Mouse (Mus musculus): ENCODE measurements at regions not wholly inside any gene's neighbourhood (a gene's known extent, or its start where the extent isn't known, plus 50 kb on each side); places are given as distances from the start of the nearest gene placed in this dataset.
A peak's percentile ranks its signal among the peaks of the same experiment; 100 is the strongest.

- WGBS: 88% methylated on average over 6 of the region's 6 CpGs
- Histone ChIP-seq H3K4me2 (no peak overlapping the region), H3K27ac (no peak overlapping the region), H3K4me3 (no peak overlapping the region), H3K4me1 (no peaks in the 10 kb centered on the region), H3K9me3 (no peaks in the 10 kb centered on the region), H3K9ac (no peak overlapping the region), H3K36me3 (replicated peaks) (no peaks in the 10 kb centered on the region), H3K27me3 (replicated peaks) (no peaks in the 10 kb centered on the region)
- no peak for ATAC-seq (replicated peaks)
Observed at GRCm38 (mm10) chr14:46004078-46004477, 346.1 kb upstream of the Ddhd1 start.

- no peaks in the 10 kb centered on the region for H3K27me3 ChIP-seq (replicated peaks)
- no peaks in the 10 kb centered on the region for H3K36me3 ChIP-seq (replicated peaks)
- H3K27ac ChIP-seq: no peak overlapping the region
- no peak overlapping the region for H3K4me2 ChIP-seq
- H3K9ac ChIP-seq: no peak overlapping the region
- no peak for ATAC-seq (replicated peaks)
- H3K9me3 ChIP-seq: no peaks in the 10 kb centered on the region
- WGBS: 33% methylated on average over 4 of the region's 4 CpGs
- H3K4me3 ChIP-seq: no peak overlapping the region
- no peaks in the 10 kb centered on the region for H3K4me1 ChIP-seq
Observed at GRCm38 (mm10) chr14:46005307-46005706, 347.4 kb upstream of the Ddhd1 start.

GRCm38 (mm10) chr14:46013232-46013631 is 355.3 kb upstream of the Ddhd1 start:
- Histone ChIP-seq H3K27ac (no peak overlapping the region), H3K4me2 (no peak overlapping the region), H3K27me3 (replicated peaks) (no peaks in the 10 kb centered on the region), H3K9me3 (no peaks in the 10 kb centered on the region), H3K4me1 (no peaks in the 10 kb centered on the region), H3K4me3 (no peak overlapping the region), H3K9ac (no peak overlapping the region), H3K36me3 (replicated peaks) (no peaks in the 10 kb centered on the region)
- no peak for ATAC-seq (replicated peaks)
- over 99% methylated on average over 2 of the region's 2 CpGs for WGBS

GRCm38 (mm10) chr14:46014090-46014489 is 356.1 kb upstream of the Ddhd1 start:
- Histone ChIP-seq H3K9me3 (no peaks in the 10 kb centered on the region), H3K4me2 (no peak overlapping the region), H3K4me3 (no peak overlapping the region), H3K4me1 (no peaks in the 10 kb centered on the region), H3K36me3 (replicated peaks) (no peaks in the 10 kb centered on the region), H3K27ac (no peak overlapping the region), H3K27me3 (replicated peaks) (no peaks in the 10 kb centered on the region), H3K9ac (no peak overlapping the region)
- WGBS: 70% methylated on average over 2 of the region's 2 CpGs
- ATAC-seq (replicated peaks): no peak

- Histone ChIP-seq H3K4me1 (no peaks in the 10 kb centered on the region), H3K4me2 (no peak overlapping the region), H3K27me3 (replicated peaks) (no peaks in the 10 kb centered on the region), H3K27ac (no peak overlapping the region), H3K9ac (no peak overlapping the region), H3K9me3 (no peaks in the 10 kb centered on the region), H3K36me3 (replicated peaks) (no peaks in the 10 kb centered on the region), H3K4me3 (no peak overlapping the region)
- no peak for ATAC-seq (replicated peaks)
- WGBS: 80% methylated on average over 6 of the region's 6 CpGs
Observed at GRCm38 (mm10) chr14:46015682-46016400, 357.9 kb upstream of the Ddhd1 start.

- H3K36me3 ChIP-seq (replicated peaks): no peaks in the 10 kb centered on the region
Observed at GRCm38 (mm10) chr14:46016701-46017106, 358.8 kb upstream of the Ddhd1 start.

GRCm38 (mm10) chr14:46017286-46017685 is 359.3 kb upstream of the Ddhd1 start:
- Histone ChIP-seq H3K27ac (no peak overlapping the region), H3K9me3 (no peaks in the 10 kb centered on the region), H3K4me2 (no peak overlapping the region), H3K9ac (no peak overlapping the region), H3K36me3 (replicated peaks) (no peaks in the 10 kb centered on the region), H3K4me3 (no peak overlapping the region), H3K27me3 (replicated peaks) (no peaks in the 10 kb centered on the region), H3K4me1 (no peaks in the 10 kb centered on the region)
- no peak for ATAC-seq (replicated peaks)
- WGBS: 56% methylated on average over 3 of the region's 3 CpGs

More at GRCm38 (mm10) chr14:46016701-46017106, 358.8 kb upstream of the Ddhd1 start:
- Histone ChIP-seq H3K27me3 (replicated peaks) (no peaks in the 10 kb centered on the region), H3K27ac (no peak overlapping the region), H3K4me2 (no peak overlapping the region), H3K4me3 (no peak overlapping the region), H3K9ac (no peak overlapping the region), H3K4me1 (no peaks in the 10 kb centered on the region), H3K9me3 (no peaks in the 10 kb centered on the region)
- no peak for ATAC-seq (replicated peaks)
- 60% methylated on average over 4 of the region's 4 CpGs for WGBS

- Histone ChIP-seq H3K4me1 (no peaks in the 10 kb centered on the region), H3K27me3 (replicated peaks) (no peaks in the 10 kb centered on the region), H3K9ac (no peak overlapping the region), H3K4me2 (no peak overlapping the region), H3K27ac (no peak overlapping the region), H3K36me3 (replicated peaks) (no peaks in the 10 kb centered on the region), H3K9me3 (no peaks in the 10 kb centered on the region), H3K4me3 (no peak overlapping the region)
- no peak for ATAC-seq (replicated peaks)
- WGBS: 83% methylated on average over 6 of the region's 6 CpGs
Observed at GRCm38 (mm10) chr14:46017976-46018375, 360.0 kb upstream of the Ddhd1 start.

- Histone ChIP-seq H3K4me3 (no peak overlapping the region), H3K27ac (no peak overlapping the region), H3K4me1 (no peaks in the 10 kb centered on the region), H3K27me3 (replicated peaks) (no peaks in the 10 kb centered on the region), H3K9ac (no peak overlapping the region), H3K9me3 (no peaks in the 10 kb centered on the region), H3K4me2 (no peak overlapping the region), H3K36me3 (replicated peaks) (no peaks in the 10 kb centered on the region)
- ATAC-seq (replicated peaks): no peak
- 71% methylated on average over 14 of the region's 14 CpGs for WGBS
Observed at GRCm38 (mm10) chr14:46019240-46020025, 359.8 kb upstream of the Gm15217 start.

- no peaks in the 10 kb centered on the region for H3K36me3 ChIP-seq (replicated peaks)
- no peak overlapping the region for H3K4me3 ChIP-seq
- H3K9ac ChIP-seq: no peak overlapping the region
- H3K27ac ChIP-seq: no peak overlapping the region
- H3K27me3 ChIP-seq (replicated peaks): no peaks in the 10 kb centered on the region
- ATAC-seq (replicated peaks): no peak
- no peaks in the 10 kb centered on the region for H3K4me1 ChIP-seq
- 92% methylated on average over 8 of the region's 8 CpGs for WGBS
- H3K9me3 ChIP-seq: no peaks in the 10 kb centered on the region
- H3K4me2 ChIP-seq: no peak overlapping the region
Observed at GRCm38 (mm10) chr14:46034301-46034700, 344.9 kb upstream of the Gm15217 start.

- Histone ChIP-seq H3K27ac (no peak overlapping the region), H3K4me3 (peak overlapping the region; percentile 30), H3K9me3 (no peaks in the 10 kb centered on the region), H3K9ac (no peak overlapping the region), H3K4me2 (peak overlapping the region; percentile 47), H3K27me3 (replicated peaks) (no peaks in the 10 kb centered on the region), H3K36me3 (replicated peaks) (no peaks in the 10 kb centered on the region), H3K4me1 (peaks cover 6% of the 10 kb centered on the region; the same call in 1 of the 2 replicates)
- 21% methylated on average over 14 of the region's 14 CpGs for WGBS
- ATAC-seq (replicated peaks): peak; percentile 62
Observed at GRCm38 (mm10) chr14:46060622-46061381, 318.4 kb upstream of the Gm15217 start.

- Histone ChIP-seq H3K27ac (no peak overlapping the region), H3K9ac (no peak overlapping the region), H3K36me3 (replicated peaks) (no peaks in the 10 kb centered on the region), H3K4me1 (no peaks in the 10 kb centered on the region), H3K4me3 (no peak overlapping the region), H3K9me3 (no peaks in the 10 kb centered on the region), H3K27me3 (replicated peaks) (no peaks in the 10 kb centered on the region), H3K4me2 (no peak overlapping the region)
- 78% methylated on average over 5 of the region's 5 CpGs for WGBS
- ATAC-seq (replicated peaks): no peak
Observed at GRCm38 (mm10) chr14:46067102-46067801, 312.0 kb upstream of the Gm15217 start.

Data from midbrain, embryonic 15.5 days (tissue).